Mouse (Mus musculus): Measurements from ENCODE around the gene Fsd1.

Fsd1 gene

GRCm38 (mm10) chr17:55961631-55962030, 24.7 kb upstream of the Fsd1 start:
- DNase-seq (ENCODE audit: extremely low read depth, low read depth), result no peak

GRCm38 (mm10) chr17:55963171-55963570, 23.1 kb upstream of the Fsd1 start:
- no peak for DNase-seq (ENCODE audit: extremely low read depth, low read depth)

GRCm38 (mm10) chr17:55964496-55964895, 21.8 kb upstream of the Fsd1 start:
- DNase-seq (ENCODE audit: extremely low read depth, low read depth), result no peak

- no peak for DNase-seq (ENCODE audit: extremely low read depth, low read depth)
These were observed 21.3 kb upstream of the Fsd1 start for GRCm38 (mm10) chr17:55964996-55965395.

- no peak for DNase-seq (ENCODE audit: extremely low read depth, low read depth)
These were observed 19.1 kb upstream of the Fsd1 start for GRCm38 (mm10) chr17:55967186-55967585.

GRCm38 (mm10) chr17:55968210-55968609, 18.1 kb upstream of the Fsd1 start:
- DNase-seq (ENCODE audit: extremely low read depth, low read depth), result no peak

GRCm38 (mm10) chr17:55969560-55969959, 16.7 kb upstream of the Fsd1 start:
- DNase-seq (ENCODE audit: extremely low read depth, low read depth), result no peak

- DNase-seq (ENCODE audit: extremely low read depth, low read depth), result no peak
These were observed 16.1 kb upstream of the Fsd1 start, which contains the start of gene Shd for GRCm38 (mm10) chr17:55969966-55970891. Gene Shd, plus strand, starts transcription at chr17:55970467.

GRCm38 (mm10) chr17:55971453-55971852, 14.9 kb upstream of the Fsd1 start:
- DNase-seq (ENCODE audit: extremely low read depth, low read depth), result no peak

GRCm38 (mm10) chr17:55976255-55976862, 9.9 kb upstream of the Fsd1 start:
- no peak for DNase-seq (ENCODE audit: extremely low read depth, low read depth)

- no peak for DNase-seq (ENCODE audit: extremely low read depth, low read depth)
These were observed 9.0 kb upstream of the Fsd1 start for GRCm38 (mm10) chr17:55977301-55977700.

- DNase-seq (ENCODE audit: extremely low read depth, low read depth), result no peak
These were observed 4.1 kb downstream of the Fsd1 start for GRCm38 (mm10) chr17:55990278-55990898.

GRCm38 (mm10) chr17:55996007-55996406, 9.7 kb downstream of the Fsd1 start:
- no peak for DNase-seq (ENCODE audit: extremely low read depth, low read depth)

- no peak for DNase-seq (ENCODE audit: extremely low read depth, low read depth)
These were observed 13.6 kb downstream of the Fsd1 start for GRCm38 (mm10) chr17:55999794-56000499.

GRCm38 (mm10) chr17:56003000-56003399, 16.7 kb downstream of the Fsd1 start:
- DNase-seq (ENCODE audit: extremely low read depth, low read depth), result no peak

GRCm38 (mm10) chr17:56005415-56006061, 19.2 kb downstream of the Fsd1 start, which contains the start of the genes Stap2 and Mpnd:
Gene Stap2, minus strand, starts transcription at chr17:56005584.
Gene Mpnd, plus strand, starts transcription at chr17:56005711.
- DNase-seq (ENCODE audit: extremely low read depth, low read depth), result peak; percentile 62

GRCm38 (mm10) chr17:56006956-56007355, 20.6 kb downstream of the Fsd1 start:
- no peak for DNase-seq (ENCODE audit: extremely low read depth, low read depth)

- no peak for DNase-seq (ENCODE audit: extremely low read depth, low read depth)
These were observed 21.4 kb downstream of the Fsd1 start for GRCm38 (mm10) chr17:56007444-56008355.

GRCm38 (mm10) chr17:56008356-56009087, 22.2 kb downstream of the Fsd1 start:
- DNase-seq (ENCODE audit: extremely low read depth, low read depth), result peak; percentile 95
